Mouse (Mus musculus): Measurements from ENCODE around the gene Crisp2. TPM values are rescaled to one million over a fixed set of nuclear protein-coding genes. Genes with fewer than 3 reads are reported as not detected.
A peak's percentile ranks its signal among the peaks of the same experiment; 100 is the strongest.

Gene Crisp2
- polyA plus RNA-seq (2016; fragmentation: Nextera tagmentation; extraction: Ambion mirVana) = not detected in 2 replicates

DNA sequence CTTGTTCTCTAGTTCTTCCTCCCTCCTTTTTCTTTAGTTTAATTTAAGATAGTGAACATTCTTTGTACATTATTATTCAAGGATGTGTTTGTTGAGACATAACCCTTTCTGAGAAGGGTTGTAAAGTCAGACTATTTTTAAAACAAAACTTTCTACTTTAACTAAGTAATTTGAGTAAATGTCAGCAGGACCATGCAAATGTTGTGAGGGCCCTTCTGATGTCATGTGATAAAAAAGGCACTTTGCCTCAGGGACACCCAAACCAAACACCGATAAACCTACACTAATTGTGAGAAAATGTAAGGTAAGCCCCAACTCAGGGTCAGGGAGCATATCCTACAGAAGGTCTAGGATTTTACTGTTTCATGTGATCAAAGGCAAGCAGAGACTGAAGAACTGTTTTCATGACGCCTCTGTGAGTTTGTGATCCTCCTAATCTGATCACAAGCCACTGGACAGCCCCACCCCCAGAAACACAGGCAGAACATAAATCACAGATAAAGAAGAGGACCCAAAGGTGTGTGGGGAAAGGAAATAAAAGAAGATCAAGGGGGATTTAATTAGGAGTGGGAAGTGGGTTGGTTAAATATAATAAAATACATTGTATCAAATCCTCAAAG lies at the start of gene Crisp2:
Crisp2 (minus strand) TSS at position 51 of the 620 bp plus-strand sequence.
- no peak for DNase-seq (ENCODE audit: low spot score)
- no peaks in the 10 kb centered on the region for H3K36me3 ChIP-seq
- no peaks in the 10 kb centered on the region for H3K4me1 ChIP-seq
- no peaks in the 10 kb centered on the region for H3K27me3 ChIP-seq (ENCODE audit: insufficient read depth, poor library complexity, severe bottlenecking)
- 59% methylated on average over 2 of the region's 2 CpGs for WGBS
- peak within 1 kb of the TSS; percentile 42; the same call in 1 of the 2 replicates for H3K27ac ChIP-seq
- H3K9me3 ChIP-seq = no peaks in the 10 kb centered on the region
- H3K4me3 ChIP-seq = no peak within 1 kb of the TSS

DNA sequence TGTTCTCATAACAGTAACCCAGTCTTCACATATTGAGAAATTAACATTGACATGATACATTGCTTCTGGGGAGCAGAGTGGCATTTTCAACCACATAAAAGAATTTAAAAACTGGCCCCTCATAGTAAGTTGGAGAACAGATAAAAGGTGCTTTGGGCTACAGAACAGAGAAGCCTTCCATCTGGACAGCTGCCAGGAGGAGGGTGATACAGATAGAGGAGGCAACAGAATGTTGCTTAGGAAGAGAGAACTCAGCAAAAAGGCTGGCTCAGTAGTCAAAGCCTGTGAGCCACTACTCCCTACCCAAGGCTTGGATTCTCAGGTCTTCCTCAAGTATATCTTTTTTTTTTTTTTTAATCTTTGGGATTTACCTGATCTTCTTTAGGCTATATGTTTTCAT lies 48.3 kb upstream of the Crisp2 start:
- Histone ChIP-seq H3K27me3 (ENCODE audit: insufficient read depth, poor library complexity, severe bottlenecking) (no peaks in the 10 kb centered on the region), H3K9me3 (no peaks in the 10 kb centered on the region), H3K27ac (no peak overlapping the region), H3K36me3 (no peaks in the 10 kb centered on the region), H3K4me3 (no peak overlapping the region), H3K4me1 (no peaks in the 10 kb centered on the region)
- DNase-seq (ENCODE audit: low spot score) = no peak

- no peak for DNase-seq (ENCODE audit: low spot score)
- Histone ChIP-seq H3K4me1 (no peaks in the 10 kb centered on the region), H3K9me3 (no peaks in the 10 kb centered on the region), H3K36me3 (no peaks in the 10 kb centered on the region), H3K27me3 (ENCODE audit: insufficient read depth, poor library complexity, severe bottlenecking) (no peaks in the 10 kb centered on the region), H3K4me3 (no peak overlapping the region), H3K27ac (no peak overlapping the region)
Observed at GRCm38 (mm10) chr17:40837308-40837707, 30.5 kb upstream of the Crisp2 start.

GRCm38 (mm10) chr17:40831870-40832269 lies 25.1 kb upstream of the Crisp2 start:
- Histone ChIP-seq H3K36me3 (no peaks in the 10 kb centered on the region), H3K9me3 (no peaks in the 10 kb centered on the region), H3K27ac (no peak overlapping the region), H3K4me1 (no peaks in the 10 kb centered on the region), H3K27me3 (ENCODE audit: insufficient read depth, poor library complexity, severe bottlenecking) (no peaks in the 10 kb centered on the region), H3K4me3 (no peak overlapping the region)
- 50% methylated on average over 2 of the region's 2 CpGs for WGBS
- no peak for DNase-seq (ENCODE audit: low spot score)

GRCm38 (mm10) chr17:40824549-40824948 lies 17.7 kb upstream of the Crisp2 start:
- DNase-seq (ENCODE audit: low spot score) = no peak
- Histone ChIP-seq H3K36me3 (no peaks in the 10 kb centered on the region), H3K27me3 (ENCODE audit: insufficient read depth, poor library complexity, severe bottlenecking) (no peaks in the 10 kb centered on the region), H3K4me3 (no peak overlapping the region), H3K4me1 (no peaks in the 10 kb centered on the region), H3K27ac (no peak overlapping the region), H3K9me3 (no peaks in the 10 kb centered on the region)
- 52% methylated on average over 8 of the region's 8 CpGs for WGBS

GRCm38 (mm10) chr17:40823817-40824216 lies 17.0 kb upstream of the Crisp2 start:
- Histone ChIP-seq H3K4me3 (no peak overlapping the region), H3K27me3 (ENCODE audit: insufficient read depth, poor library complexity, severe bottlenecking) (no peaks in the 10 kb centered on the region), H3K4me1 (no peaks in the 10 kb centered on the region), H3K27ac (no peak overlapping the region), H3K9me3 (no peaks in the 10 kb centered on the region), H3K36me3 (no peaks in the 10 kb centered on the region)
- WGBS = 31% methylated on average over 4 of the region's 4 CpGs
- no peak for DNase-seq (ENCODE audit: low spot score)

- Histone ChIP-seq H3K9me3 (no peaks in the 10 kb centered on the region), H3K4me3 (no peak overlapping the region), H3K4me1 (no peaks in the 10 kb centered on the region), H3K27ac (no peak overlapping the region), H3K36me3 (no peaks in the 10 kb centered on the region), H3K27me3 (ENCODE audit: insufficient read depth, poor library complexity, severe bottlenecking) (no peaks in the 10 kb centered on the region)
- DNase-seq (ENCODE audit: low spot score) = no peak
- WGBS = 76% methylated on average over 9 of the region's 9 CpGs
Observed at GRCm38 (mm10) chr17:40821477-40821876, 14.7 kb upstream of the Crisp2 start.

GRCm38 (mm10) chr17:40817340-40817943 lies 10.6 kb upstream of the Crisp2 start:
- DNase-seq (ENCODE audit: low spot score) = no peak
- Histone ChIP-seq H3K36me3 (no peaks in the 10 kb centered on the region), H3K27me3 (ENCODE audit: insufficient read depth, poor library complexity, severe bottlenecking) (no peaks in the 10 kb centered on the region), H3K4me3 (no peak overlapping the region), H3K9me3 (no peaks in the 10 kb centered on the region), H3K27ac (no peak overlapping the region), H3K4me1 (no peaks in the 10 kb centered on the region)
- WGBS = 69% methylated on average over 4 of the region's 4 CpGs

DNA sequence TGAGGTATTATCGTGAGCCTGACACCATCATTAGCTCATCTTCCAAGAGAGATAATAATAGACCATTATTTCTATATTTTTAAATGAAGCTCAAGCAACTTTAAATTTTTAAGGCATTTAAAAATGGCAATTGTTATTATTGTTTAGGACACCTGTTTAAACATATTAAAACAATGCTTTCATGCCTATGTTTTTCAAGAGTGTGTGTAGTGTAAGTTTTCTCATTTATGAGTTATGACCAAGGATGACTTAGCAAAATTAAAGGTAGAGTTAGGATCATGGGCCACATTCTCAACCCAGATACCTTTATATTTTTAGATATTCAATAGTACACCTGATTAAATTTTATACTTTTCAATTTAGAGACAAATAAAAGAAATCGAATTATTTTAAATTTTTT lies 5.5 kb upstream of the Crisp2 start:
- Histone ChIP-seq H3K27ac (no peak overlapping the region), H3K9me3 (no peaks in the 10 kb centered on the region), H3K36me3 (no peaks in the 10 kb centered on the region), H3K4me1 (no peaks in the 10 kb centered on the region), H3K4me3 (no peak overlapping the region), H3K27me3 (ENCODE audit: insufficient read depth, poor library complexity, severe bottlenecking) (no peaks in the 10 kb centered on the region)
- WGBS = 56% methylated on average over 2 of the region's 2 CpGs
- DNase-seq (ENCODE audit: low spot score) = no peak

DNA sequence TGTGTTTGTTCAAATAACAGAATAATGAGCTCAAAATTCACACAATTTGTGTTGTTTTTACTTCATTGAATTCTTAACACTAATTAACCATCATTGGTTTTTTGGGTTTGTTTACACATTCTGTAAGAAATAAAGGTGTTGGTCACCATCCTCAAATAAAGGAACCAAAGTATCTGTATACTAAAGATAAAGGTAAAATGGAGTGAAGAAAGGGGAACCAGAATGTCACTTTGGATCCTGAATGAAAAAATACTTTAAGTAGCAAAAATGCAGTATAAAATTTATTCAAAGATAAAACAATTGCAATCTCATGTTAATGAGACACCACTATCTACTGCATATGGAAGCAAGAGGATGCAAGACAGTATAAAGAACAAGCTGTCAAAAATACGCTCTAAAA lies 4.8 kb upstream of the Crisp2 start:
- Histone ChIP-seq H3K4me3 (peak overlapping the region; percentile 15; the same call in 1 of the 2 replicates), H3K27me3 (ENCODE audit: insufficient read depth, poor library complexity, severe bottlenecking) (no peaks in the 10 kb centered on the region), H3K27ac (no peak overlapping the region), H3K4me1 (no peaks in the 10 kb centered on the region), H3K36me3 (no peaks in the 10 kb centered on the region), H3K9me3 (no peaks in the 10 kb centered on the region)
- WGBS = 69% methylated on average over 1 of the region's 1 CpGs
- no peak for DNase-seq (ENCODE audit: low spot score)

DNA sequence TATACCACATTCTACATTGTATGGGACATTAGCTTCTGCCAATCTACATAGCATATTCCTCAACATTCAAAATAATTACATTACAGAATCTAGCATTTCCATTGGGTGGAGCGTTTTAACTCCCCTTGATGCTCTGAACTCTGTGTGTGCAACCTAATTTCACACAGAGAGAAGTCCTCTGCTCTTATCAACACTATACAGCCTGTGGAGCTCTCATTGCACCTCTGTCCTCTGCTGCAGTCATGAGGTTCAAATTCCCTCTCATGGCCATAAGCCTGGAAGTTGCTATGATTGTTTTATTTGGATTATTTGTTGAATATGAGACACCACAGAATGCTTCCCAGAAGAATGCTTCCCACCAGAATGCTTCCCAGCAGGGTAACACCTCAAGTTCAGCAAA lies 4.1 kb upstream of the Crisp2 start, which contains the start of gene Rhag:
Rhag (plus strand) TSS at position 193 of the 400 bp plus-strand sequence.
- Histone ChIP-seq H3K36me3 (no peaks in the 10 kb centered on the region), H3K27me3 (ENCODE audit: insufficient read depth, poor library complexity, severe bottlenecking) (no peaks in the 10 kb centered on the region), H3K27ac (no peak within 1 kb of the TSS), H3K4me3 (peak within 1 kb of the TSS; percentile 15; the same call in 1 of the 2 replicates), H3K4me1 (no peaks in the 10 kb centered on the region), H3K9me3 (no peaks in the 10 kb centered on the region)
- no peak for DNase-seq (ENCODE audit: low spot score)
- 48% methylated on average over 1 of the region's 1 CpGs for WGBS

DNA sequence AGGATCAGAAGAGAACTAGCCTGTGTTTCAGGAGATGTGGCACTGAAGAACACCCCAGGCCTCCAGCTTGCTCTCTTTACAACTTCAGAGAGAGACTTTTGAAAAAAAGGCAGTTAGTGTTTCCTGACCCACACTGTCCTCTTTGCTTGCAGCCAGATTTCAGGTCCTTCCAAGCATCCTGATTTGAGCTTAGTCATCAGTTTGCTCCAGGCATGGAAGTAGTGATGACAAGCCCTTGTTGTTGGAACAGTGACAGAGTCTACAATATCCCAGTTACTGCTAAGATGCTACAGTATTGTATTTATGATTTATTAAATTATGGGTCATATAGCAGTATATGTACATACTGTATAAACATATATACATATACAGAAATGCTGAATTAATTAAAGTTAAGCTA lies 1.3 kb upstream of the Crisp2 start:
- Histone ChIP-seq H3K9me3 (no peaks in the 10 kb centered on the region), H3K27ac (no peak overlapping the region), H3K27me3 (ENCODE audit: insufficient read depth, poor library complexity, severe bottlenecking) (no peaks in the 10 kb centered on the region), H3K36me3 (no peaks in the 10 kb centered on the region), H3K4me3 (no peak overlapping the region), H3K4me1 (no peaks in the 10 kb centered on the region)
- no peak for DNase-seq (ENCODE audit: low spot score)

DNA sequence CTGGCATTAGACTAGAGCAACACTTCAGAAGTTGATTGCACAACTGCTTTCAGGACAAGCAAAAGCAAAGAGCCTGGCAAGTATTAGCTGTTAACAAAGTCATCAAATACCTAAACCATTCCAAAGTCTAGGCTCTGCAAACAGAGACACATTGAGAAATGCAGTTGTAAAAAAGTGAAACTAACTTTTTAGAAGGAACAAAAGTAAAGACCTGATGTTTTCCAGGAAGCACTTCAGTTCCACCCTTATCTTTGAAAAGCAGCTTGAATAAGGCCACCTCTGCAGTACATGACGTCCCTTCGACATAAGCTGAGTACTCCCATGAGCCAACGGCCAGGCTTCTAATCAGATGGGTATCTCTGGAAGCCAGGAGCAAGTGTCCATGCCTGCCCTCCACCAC lies 253 bp downstream of the Crisp2 start:
- H3K9me3 ChIP-seq = no peaks in the 10 kb centered on the region
- peak; percentile 89 for DNase-seq (ENCODE audit: low spot score)
- no peaks in the 10 kb centered on the region for H3K36me3 ChIP-seq
- H3K4me3 ChIP-seq = no peak overlapping the region
- H3K27ac ChIP-seq = no peak overlapping the region
- WGBS = 14% methylated on average over 3 of the region's 3 CpGs
- H3K4me1 ChIP-seq = no peaks in the 10 kb centered on the region
- no peaks in the 10 kb centered on the region for H3K27me3 ChIP-seq (ENCODE audit: insufficient read depth, poor library complexity, severe bottlenecking)
